In the genomic region with DNA sequence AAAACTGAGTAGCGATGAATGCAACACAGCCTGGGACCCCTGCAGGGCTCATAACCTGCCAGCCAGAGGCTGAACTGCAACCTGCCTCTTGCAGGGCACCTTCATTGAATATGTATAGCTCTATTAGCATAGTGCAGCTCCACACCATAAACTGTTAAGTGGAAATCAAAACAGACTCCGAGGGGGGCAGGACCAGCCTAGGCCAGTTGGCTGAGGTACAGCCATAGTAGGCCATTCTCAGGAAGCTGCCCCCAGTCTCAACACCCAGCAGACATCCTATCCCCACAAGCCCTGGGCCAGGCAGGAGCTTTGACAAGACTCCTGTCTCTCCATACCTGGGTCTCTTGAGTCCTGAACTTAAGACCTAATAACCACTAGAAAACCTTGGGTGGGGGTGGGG, we compare ENCODE assay signal across 31 mouse cellular contexts.
DNase-seq lines count a peak whose midpoint lies in the region; ATAC-seq lines count a peak whose summit lies in the region.
"Had no signal": no experiment of that assay in that cellular context is flagged by ENCODE, and none has a peak within 500 bp of the region (broad histone marks: within the 10 kb centered on the region; RNA-seq: fewer than 3 reads in every experiment).

No protein-coding gene starts in this region.

- WGBS in kidney, embryonic 15.5 days = 50% methylated on average over 2 of the region's 2 CpGs
- WGBS in midbrain, embryonic 11.5 days = 66% methylated on average over 2 of the region's 2 CpGs
- 58% methylated on average over 2 of the region's 2 CpGs for WGBS in midbrain, embryonic 14.5 days
- WGBS in embryonic facial prominence, embryonic 10.5 days = 58% methylated on average over 2 of the region's 2 CpGs

- ATAC-seq in kidney, embryonic 15.5 days (replicated peaks; ENCODE audit: low FRiP score) = 0 out of 2 replicates have a peak, but pooled peaks have one; percentile 17
- ATAC-seq in midbrain, embryonic 11.5 days (ENCODE audit: low FRiP score) = no peak
- no peak for ATAC-seq in midbrain, embryonic 14.5 days (ENCODE audit: low FRiP score, low TSS enrichment)
- ATAC-seq: activated CD4-positive, CD25-positive, alpha-beta regulatory T cell, adult 4 months; CD4-positive, CD25-positive, alpha-beta regulatory T cell, adult 4 months; forebrain, embryonic 13.5 days; forebrain, embryonic 16.5 days; hindbrain, embryonic 16.5 days; Patski had no signal

- H3K27me3 ChIP-seq in kidney, embryonic 15.5 days = peaks cover 34% of the 10 kb centered on the region
- H3K27me3 ChIP-seq in midbrain, embryonic 11.5 days (ENCODE audit: control insufficient read depth, insufficient read depth, low read length) = no peaks in the 10 kb centered on the region; the same call in 1 of the 2 replicates
- H3K27me3 ChIP-seq in midbrain, embryonic 14.5 days (ENCODE audit: control insufficient read depth, insufficient read depth, low read length) = no peaks in the 10 kb centered on the region
- H3K27me3 ChIP-seq in embryonic facial prominence, embryonic 10.5 days (replicated peaks; ENCODE audit: low read depth, poor library complexity, severe bottlenecking) = peaks cover 27% of the 10 kb centered on the region; the same call in 1 of the 2 replicates
- H3K27me3 ChIP-seq: heart, embryonic 15.5 days had no signal

- H3K27ac ChIP-seq in kidney, embryonic 15.5 days = 0 out of 2 replicates have a peak overlapping the region, but pooled peaks have one; percentile 50
- no peak overlapping the region for H3K27ac ChIP-seq in midbrain, embryonic 11.5 days (ENCODE audit: low read depth, low read length)
- no peak overlapping the region for H3K27ac ChIP-seq in midbrain, embryonic 14.5 days (replicated peaks; ENCODE audit: low read depth, low read length)
- peak overlapping the region; percentile 57; the same call in 1 of the 2 replicates for H3K27ac ChIP-seq in embryonic facial prominence, embryonic 10.5 days (replicated peaks)
- H3K27ac ChIP-seq: forebrain, embryonic 10.5 days; forebrain, embryonic 13.5 days; gastrocnemius, adult 2 months; heart, embryonic 15.5 days; hindbrain, embryonic 10.5 days; hindbrain, embryonic 13.5 days had no signal

- H3K9ac ChIP-seq in kidney, embryonic 15.5 days = no peak overlapping the region
- H3K9ac ChIP-seq in midbrain, embryonic 11.5 days (ENCODE audit: low read length) = no peak overlapping the region
- no peak overlapping the region for H3K9ac ChIP-seq in midbrain, embryonic 14.5 days (replicated peaks; ENCODE audit: low read length)
- H3K9ac ChIP-seq: forebrain, embryonic 13.5 days; heart, embryonic 12.5 days; heart, embryonic 15.5 days; hindbrain, embryonic 13.5 days had no signal

- H3K9me3 ChIP-seq in kidney, embryonic 15.5 days (replicated peaks) = no peaks in the 10 kb centered on the region
- no peaks in the 10 kb centered on the region for H3K9me3 ChIP-seq in midbrain, embryonic 11.5 days (ENCODE audit: control insufficient read depth, low read length)
- H3K9me3 ChIP-seq in midbrain, embryonic 14.5 days (ENCODE audit: control insufficient read depth, low read length) = no peaks in the 10 kb centered on the region
- no peaks in the 10 kb centered on the region for H3K9me3 ChIP-seq in embryonic facial prominence, embryonic 10.5 days
- H3K9me3 ChIP-seq: forebrain, embryonic 10.5 days; forebrain, embryonic 13.5 days; heart, embryonic 15.5 days; hindbrain, embryonic 10.5 days; hindbrain, embryonic 13.5 days had no signal

- peaks cover 13% of the 10 kb centered on the region; the same call in 1 of the 2 replicates for H3K4me1 ChIP-seq in kidney, embryonic 15.5 days
- no peaks in the 10 kb centered on the region for H3K4me1 ChIP-seq in midbrain, embryonic 11.5 days (ENCODE audit: control insufficient read depth, insufficient read depth, low read length)
- H3K4me1 ChIP-seq in midbrain, embryonic 14.5 days (ENCODE audit: control insufficient read depth, insufficient read depth, low read length) = peaks cover 4% of the 10 kb centered on the region; the same call in 1 of the 2 replicates
- peaks cover 58% of the 10 kb centered on the region for H3K4me1 ChIP-seq in embryonic facial prominence, embryonic 10.5 days
- H3K4me1 ChIP-seq: heart, embryonic 12.5 days; heart, embryonic 15.5 days had no signal

- DNase-seq in kidney, adult 9 months = no peak
- DNase-seq in midbrain, embryonic 11.5 days (ENCODE audit: low spot score, missing footprints) = peak; percentile 78
- no peak for DNase-seq in midbrain, embryonic 14.5 days
- peak; percentile 30 for DNase-seq in R1 (ENCODE audit: low read depth, low spot score)
- no peak for DNase-seq in embryonic facial prominence, embryonic 10.5 days (ENCODE audit: low spot score)
- DNase-seq in frontal cortex, adult 2 months (ENCODE audit: extremely low spot score in 1 of 2, low spot score in 1 of 2) = no peak
- no peak for DNase-seq in thymus, postnatal 36 days
- DNase-seq: adrenal gland, adult 8-10 months; adrenal gland, postnatal 25 days; cerebellum, adult 11-12 months; cerebellum, adult 8-10 months; cerebellum, postnatal 10 days; cerebellum, postnatal 36 days; embryo, embryonic 11 days; gastrocnemius, adult 2 months; gastrocnemius, postnatal 25 days; heart, adult 18-20 months; heart, postnatal 10 days; heart, postnatal 36 days had no signal

- H3K4me2 ChIP-seq in kidney, embryonic 15.5 days = no peak overlapping the region
- H3K4me2 ChIP-seq in midbrain, embryonic 11.5 days = no peak overlapping the region
- H3K4me2 ChIP-seq in midbrain, embryonic 14.5 days (ENCODE audit: low read length) = no peak overlapping the region
- H3K4me2 ChIP-seq: forebrain, embryonic 13.5 days; heart, embryonic 12.5 days; heart, embryonic 15.5 days; hindbrain, embryonic 13.5 days had no signal

- H3K36me3 ChIP-seq in kidney, embryonic 15.5 days = no peaks in the 10 kb centered on the region
- no peaks in the 10 kb centered on the region for H3K36me3 ChIP-seq in midbrain, embryonic 11.5 days (ENCODE audit: control insufficient read depth, insufficient read depth, low read length)
- no peaks in the 10 kb centered on the region for H3K36me3 ChIP-seq in midbrain, embryonic 14.5 days (ENCODE audit: control insufficient read depth, insufficient read depth, low read length)
- no peaks in the 10 kb centered on the region for H3K36me3 ChIP-seq in embryonic facial prominence, embryonic 10.5 days (replicated peaks)
- H3K36me3 ChIP-seq: forebrain, embryonic 10.5 days; heart, embryonic 12.5 days; heart, embryonic 15.5 days; hindbrain, embryonic 10.5 days; hindbrain, embryonic 13.5 days had no signal

- H3K4me3 ChIP-seq in kidney, embryonic 15.5 days (replicated peaks) = no peak overlapping the region
- no peak overlapping the region for H3K4me3 ChIP-seq in midbrain, embryonic 11.5 days (ENCODE audit: low read depth, low read length)
- no peak overlapping the region for H3K4me3 ChIP-seq in midbrain, embryonic 14.5 days (replicated peaks; ENCODE audit: low read depth, low read length)
- no peak overlapping the region for H3K4me3 ChIP-seq in embryonic facial prominence, embryonic 10.5 days
- H3K4me3 ChIP-seq: forebrain, embryonic 10.5 days; forebrain, embryonic 13.5 days; gastrocnemius, adult 2 months; heart, embryonic 12.5 days; heart, embryonic 15.5 days; hindbrain, embryonic 10.5 days; hindbrain, embryonic 13.5 days had no signal

Comparison
In these comparisons a context has a peak if more than half of its experiments do, and no peak if none do; other contexts are left out.
1. DNase-seq: peak in midbrain, embryonic 11.5 days (single experiment) and R1 (single experiment); none in kidney, adult 9 months (single experiment), midbrain, embryonic 14.5 days (single experiment), embryonic facial prominence, embryonic 10.5 days (single experiment), frontal cortex, adult 2 months (0 of 2) and thymus, postnatal 36 days (0 of 2).
2. H3K27ac ChIP-seq: peak in kidney, embryonic 15.5 days (single experiment) and embryonic facial prominence, embryonic 10.5 days (single experiment); none in midbrain, embryonic 11.5 days (single experiment) and midbrain, embryonic 14.5 days (single experiment).